Mouse (Mus musculus) urinary bladder, postnatal 36 days (tissue): ENCODE data around the gene Fcamr.

Experiments
- DNase-seq, 2 experiments: peaks; one replicate each; pipeline ENCODE4 v3.0.0; 2022; ENCODE audit warnings: low spot score in 2 of 2, mixed read lengths in 1 of 2

Fcamr gene

DNA sequence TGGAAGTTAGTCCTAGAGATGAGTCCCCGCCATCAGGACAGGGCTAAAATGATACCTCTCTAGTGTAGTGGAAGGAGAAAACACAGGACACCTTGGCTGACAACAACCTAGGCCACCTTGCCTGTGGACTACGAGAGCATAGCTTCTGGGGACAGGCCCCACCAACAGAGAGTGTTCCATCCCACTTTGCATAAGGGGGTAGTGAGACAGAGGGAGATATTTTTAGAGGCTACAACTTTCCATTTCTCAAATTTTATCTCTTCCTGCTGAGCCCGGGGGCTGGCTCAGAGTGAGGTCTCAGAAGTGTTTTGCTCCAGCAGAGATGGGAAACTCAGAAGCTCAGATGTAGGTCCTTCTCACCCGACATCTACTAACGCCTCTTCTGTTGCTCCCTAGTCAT, 49.7 kb downstream of the Fcamr start:
- DNase-seq = no peak

- DNase-seq = no peak
These were observed 54.1 kb downstream of the Fcamr start for GRCm38 (mm10) chr1:130854819-130855218.

DNA sequence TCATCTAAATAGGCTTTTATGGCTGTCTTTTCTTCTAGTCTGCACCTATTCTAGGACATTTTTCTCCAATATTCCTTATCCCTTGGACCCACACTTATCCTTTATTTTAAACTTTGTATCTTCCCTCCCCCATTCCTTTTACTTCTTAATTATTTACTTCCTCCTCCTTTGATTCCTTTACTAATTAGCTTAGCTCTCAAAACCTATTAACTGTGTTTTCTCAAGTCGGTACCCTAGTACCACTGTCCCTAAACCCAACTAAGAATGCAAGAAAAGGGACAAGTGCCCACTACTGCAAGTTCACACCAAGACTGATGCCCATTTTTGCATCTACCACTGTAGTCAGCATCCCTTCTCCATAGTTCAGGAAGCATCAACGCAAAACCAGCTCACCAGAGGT, 55.0 kb downstream of the Fcamr start:
- no peak for DNase-seq

DNA sequence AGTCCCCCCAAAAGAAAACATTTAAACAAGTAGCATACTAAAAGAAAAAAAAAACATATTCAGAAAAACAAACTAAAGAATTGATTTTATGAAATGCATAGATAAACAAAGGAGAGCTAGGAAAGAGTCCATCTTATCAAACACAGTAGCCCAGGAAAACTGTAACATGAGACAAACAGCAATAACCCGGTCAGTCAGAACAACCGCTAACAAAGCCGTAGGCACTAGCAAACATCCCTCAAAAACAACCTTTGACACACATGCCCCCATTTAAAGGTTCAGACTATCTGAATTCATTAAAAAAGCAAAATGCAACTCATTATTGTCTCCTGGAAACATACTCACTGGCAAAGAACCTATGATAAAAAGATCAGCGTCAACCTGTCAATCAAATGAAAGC, 56.8 kb downstream of the Fcamr start:
- DNase-seq = no peak

GRCm38 (mm10) chr1:130864238-130864637, 63.5 kb downstream of the Fcamr start:
- no peak for DNase-seq
